Mouse (Mus musculus): Measurements from ENCODE around the gene Rnf207.

GRCm38 (mm10) chr4:152290385-152290784 lies 28.4 kb downstream of the Rnf207 start:
- TF ChIP-seq CTCF (IDR thresholded peaks at IDR 0.05; ENCODE audit: borderline replicate concordance, control insufficient read depth, extremely low read depth, insufficient read depth, low read length, poor library complexity) = no peak
- no peak for TF ChIP-seq POLR2A (IDR thresholded peaks at IDR 0.05; ENCODE audit: control insufficient read depth, extremely low read depth, insufficient read depth, low read length, poor library complexity)
